Mouse (Mus musculus) stomach, postnatal 0 days (tissue): ENCODE data around the gene Clasp2.

Experiments used
- CTCF ChIP-seq: IDR thresholded peaks from 2 replicates; pipeline ENCODE4 v1.5.1; 2016; ENCODE audit warnings: antibody characterized with exemption, low read depth, mild to moderate bottlenecking, moderate library complexity
- EP300 ChIP-seq: optimal IDR thresholded peaks from 2 replicates; pipeline ENCODE3; 2016; ENCODE audit warnings: antibody characterized with exemption

GRCm38 (mm10) chr9:113932501-113932900, 191.2 kb downstream of the Clasp2 start:
- TF ChIP-seq CTCF, result no peak
- TF ChIP-seq EP300, result no peak
